Mouse (Mus musculus): ENCODE results near the gene Dpf2.

Dpf2 gene

GRCm38 (mm10) chr19:5863776-5864175, 49.0 kb downstream of the Dpf2 start:
- no peak for DNase-seq (ENCODE audit: low read depth)

DNA sequence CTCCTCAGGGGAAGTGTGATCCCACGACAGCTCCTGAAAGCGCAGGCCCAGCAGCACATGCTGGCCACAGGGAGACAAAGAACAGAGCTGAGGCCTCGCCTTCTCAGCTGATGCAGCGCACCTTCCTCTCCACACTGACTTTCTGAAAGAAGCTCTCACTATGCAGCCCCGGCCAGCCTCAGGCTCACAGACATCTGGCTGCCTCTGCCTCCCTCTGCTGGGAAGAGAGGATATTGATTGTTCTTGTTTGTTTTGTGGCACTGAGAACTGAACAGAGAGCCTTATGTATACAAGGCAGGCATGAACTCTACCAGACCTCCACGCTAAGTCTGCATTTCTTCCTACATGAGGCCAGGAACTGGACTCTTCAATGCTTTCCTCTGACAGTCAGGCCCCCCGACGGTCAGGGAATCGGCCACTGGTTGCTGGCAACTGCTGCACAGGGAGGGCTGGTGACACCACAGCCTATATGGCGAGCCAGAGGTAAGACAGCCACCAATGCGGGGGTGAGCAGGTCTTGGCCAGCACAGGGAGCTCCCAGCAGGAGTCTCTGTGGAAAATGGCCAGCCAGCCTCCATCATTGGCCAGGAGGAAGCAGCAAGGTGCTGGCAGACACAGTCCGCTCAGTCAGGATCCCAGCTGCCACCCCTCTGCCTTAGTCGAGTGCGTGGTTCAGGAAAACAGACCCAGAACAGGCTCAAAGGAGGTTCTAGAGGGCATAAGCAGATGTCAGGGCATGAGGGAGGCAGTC, 50.3 kb downstream of the Dpf2 start:
- DNase-seq (ENCODE audit: low read depth), result no peak

DNA sequence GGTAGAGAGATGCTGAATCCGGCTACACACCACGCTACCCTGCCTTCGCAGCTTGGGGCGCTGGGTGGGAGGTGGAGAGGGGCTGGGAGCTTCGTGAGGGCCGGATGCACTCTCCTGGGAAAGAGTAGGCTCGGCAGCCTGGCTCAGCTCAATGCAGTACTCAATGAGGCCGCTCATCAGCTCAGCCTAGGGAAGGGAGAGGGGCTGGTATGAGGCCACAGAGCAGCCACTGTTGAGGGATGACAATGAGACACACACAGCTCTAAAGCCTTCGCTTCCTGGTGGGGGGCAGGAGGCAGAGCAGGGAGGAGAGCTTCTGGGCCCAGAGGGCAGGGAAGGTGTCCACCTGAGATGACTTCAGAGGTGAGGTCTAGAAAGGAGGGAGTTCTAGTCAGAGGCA, 56.2 kb downstream of the Dpf2 start:
- DNase-seq (ENCODE audit: low read depth), result no peak

DNA sequence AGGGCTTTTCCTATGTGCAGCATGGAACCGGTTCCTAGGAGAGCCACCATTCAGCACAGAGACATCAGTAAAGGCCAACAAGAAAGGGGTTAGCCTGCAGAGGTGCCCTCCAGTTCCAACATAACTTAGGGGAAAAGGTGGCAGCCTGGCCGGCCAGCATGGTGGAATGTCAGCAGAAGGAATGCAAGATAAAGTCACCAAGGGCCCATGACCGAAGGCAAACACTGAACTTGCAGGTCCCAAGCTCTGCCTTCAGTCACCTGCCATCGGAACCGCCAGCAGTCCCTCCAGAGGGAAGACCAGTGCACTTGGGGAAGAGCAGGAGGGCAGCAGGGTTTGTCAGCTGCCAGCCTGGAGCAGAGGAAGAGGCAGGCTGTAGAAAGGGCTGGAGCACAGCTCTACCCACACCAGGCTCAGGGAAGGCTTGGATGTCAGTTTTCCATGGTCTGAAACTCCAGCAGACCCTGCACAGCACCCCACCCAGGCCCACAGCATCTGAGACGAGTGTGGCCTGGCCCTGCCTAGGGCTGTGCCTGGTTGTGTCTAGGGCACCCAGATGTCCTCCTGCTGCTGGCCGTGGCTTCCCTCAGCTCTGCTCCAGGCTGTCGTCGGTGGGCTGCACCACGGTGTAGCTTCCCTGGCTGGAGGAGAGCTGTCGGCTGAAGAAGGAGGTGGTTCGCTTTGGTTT, 60.6 kb downstream of the Dpf2 start:
- DNase-seq (ENCODE audit: low read depth), result no peak

DNA sequence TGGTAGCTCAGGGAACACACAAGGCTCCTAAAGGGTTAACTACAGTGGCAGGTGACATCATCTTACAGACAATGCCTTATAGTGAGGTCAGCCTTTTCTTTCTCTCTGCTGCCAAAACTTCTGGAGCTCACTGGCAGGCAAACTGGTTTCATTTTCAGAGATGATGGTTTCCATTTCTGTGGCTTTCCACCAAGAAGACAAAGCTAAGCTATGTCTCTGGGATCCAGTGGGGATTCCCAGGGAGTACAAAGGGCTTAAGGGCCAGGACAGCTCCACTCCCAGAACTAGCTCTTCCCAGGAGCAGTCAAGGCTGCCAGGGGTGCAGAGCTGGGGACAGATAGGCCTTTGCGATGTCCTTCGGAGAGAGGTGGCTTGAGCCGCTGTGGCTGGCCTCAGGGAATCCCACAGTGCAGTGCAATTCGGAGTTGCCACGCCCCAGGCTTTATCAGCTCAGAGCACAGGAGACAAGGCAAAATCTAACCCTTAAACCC, 61.3 kb downstream of the Dpf2 start:
- DNase-seq (ENCODE audit: low read depth), result peak; percentile 38

- no peak for DNase-seq (ENCODE audit: low read depth)
Measured at GRCm38 (mm10) chr19:5850860-5851259, 62.0 kb downstream of the Dpf2 start.

- DNase-seq (ENCODE audit: low read depth), result peak; percentile 93
Measured at GRCm38 (mm10) chr19:5849843-5850527, 62.8 kb downstream of the Dpf2 start.

- peak; percentile 84 for DNase-seq (ENCODE audit: low read depth)
Measured at GRCm38 (mm10) chr19:5848826-5849672, 63.8 kb downstream of the Dpf2 start.

GRCm38 (mm10) chr19:5848032-5848825, 64.6 kb downstream of the Dpf2 start:
- peak; percentile 88 for DNase-seq (ENCODE audit: low read depth)

- DNase-seq (ENCODE audit: low read depth), result peak; percentile 64
Measured at GRCm38 (mm10) chr19:5847306-5847796, 65.5 kb downstream of the Dpf2 start.

GRCm38 (mm10) chr19:5846557-5847305, 66.1 kb downstream of the Dpf2 start:
- DNase-seq (ENCODE audit: low read depth), result peak; percentile 99

Measured in 416B (cell line).